16 mouse cellular contexts compared by ENCODE assay signal in genomic region chr3:65828020-65828419, GRCm38 (mm10).
DNase-seq lines count a peak whose midpoint lies in the region; ATAC-seq and TF ChIP-seq lines count a peak whose summit lies in the region.
"Had no signal": no experiment of that assay in that cellular context is flagged by ENCODE, and none has a peak within 500 bp of the region (broad histone marks: within the 10 kb centered on the region; RNA-seq: fewer than 3 reads in every experiment).

No protein-coding gene starts in this region.

- H3K4me2 ChIP-seq in forebrain, postnatal 0 days (ENCODE audit: low read depth) = no peak overlapping the region
- H3K4me2 ChIP-seq in forebrain, embryonic 16.5 days (ENCODE audit: low read length) = no peak overlapping the region
- H3K4me2 ChIP-seq in hindbrain, postnatal 0 days (ENCODE audit: low read depth, low read length) = no peak overlapping the region
- H3K4me2 ChIP-seq in hindbrain, embryonic 11.5 days (replicated peaks; ENCODE audit: low read depth, low read length) = no peak overlapping the region
- no peak overlapping the region for H3K4me2 ChIP-seq in heart, postnatal 0 days (ENCODE audit: low read depth, low read length)
- H3K4me2 ChIP-seq: lung, embryonic 15.5 days had no signal

- no peaks in the 10 kb centered on the region for H3K36me3 ChIP-seq in forebrain, postnatal 0 days (ENCODE audit: insufficient read depth)
- H3K36me3 ChIP-seq in forebrain, embryonic 16.5 days (ENCODE audit: control insufficient read depth, insufficient read depth) = no peaks in the 10 kb centered on the region
- H3K36me3 ChIP-seq in hindbrain, postnatal 0 days (ENCODE audit: insufficient read depth, low read length) = no peaks in the 10 kb centered on the region
- H3K36me3 ChIP-seq in hindbrain, embryonic 11.5 days (ENCODE audit: control insufficient read depth, insufficient read depth, low read length) = no peaks in the 10 kb centered on the region
- no peaks in the 10 kb centered on the region for H3K36me3 ChIP-seq in heart, postnatal 0 days (replicated peaks; ENCODE audit: control insufficient read depth, insufficient read depth, low read length)
- H3K36me3 ChIP-seq: forebrain, embryonic 10.5 days; lung, embryonic 15.5 days; midbrain, embryonic 10.5 days had no signal

- TF ChIP-seq EP300 in heart, postnatal 0 days (IDR thresholded peaks at IDR 0.05; ENCODE audit: low read depth) = no peak

- DNase-seq in forebrain, postnatal 0 days = no peak
- DNase-seq in hindbrain, postnatal 0 days (ENCODE audit: low spot score) = peak; percentile 27
- no peak for DNase-seq in hindbrain, embryonic 11.5 days (ENCODE audit: low spot score)
- peak; percentile 11 for DNase-seq in cerebellum, adult 9-11 months
- DNase-seq in heart, postnatal 0 days (ENCODE audit: low spot score) = no peak
- DNase-seq in layer of hippocampus, adult 2 months (ENCODE audit: low spot score in 2 of 2) = no peak
- DNase-seq in embryo, embryonic 11 days = no peak
- DNase-seq: B cell, adult 2 months; liver; thymus, postnatal 36 days had no signal

- no peak overlapping the region for H3K27ac ChIP-seq in forebrain, postnatal 0 days (ENCODE audit: low read depth, low read length)
- no peak overlapping the region for H3K27ac ChIP-seq in forebrain, embryonic 16.5 days (ENCODE audit: low read length)
- no peak overlapping the region for H3K27ac ChIP-seq in hindbrain, postnatal 0 days
- H3K27ac ChIP-seq in hindbrain, embryonic 11.5 days (ENCODE audit: low read depth, low read length) = no peak overlapping the region
- H3K27ac ChIP-seq in heart, postnatal 0 days (ENCODE audit: low read depth) = peak overlapping the region; percentile 4; the same call in 1 of the 2 replicates
- no peak overlapping the region for H3K27ac ChIP-seq in layer of hippocampus, adult 2 months
- H3K27ac ChIP-seq: forebrain, embryonic 10.5 days; left cerebral cortex, adult 2 months; lung, embryonic 15.5 days; midbrain, embryonic 10.5 days had no signal

- no peak overlapping the region for H3K4me3 ChIP-seq in forebrain, postnatal 0 days (ENCODE audit: low read depth, low read length)
- no peak overlapping the region for H3K4me3 ChIP-seq in forebrain, embryonic 16.5 days (replicated peaks; ENCODE audit: low read length)
- no peak overlapping the region for H3K4me3 ChIP-seq in hindbrain, postnatal 0 days (ENCODE audit: low read length)
- no peak overlapping the region for H3K4me3 ChIP-seq in hindbrain, embryonic 11.5 days (ENCODE audit: low read depth, low read length)
- no peak overlapping the region for H3K4me3 ChIP-seq in heart, postnatal 0 days (ENCODE audit: low read depth, low read length)
- no peak overlapping the region for H3K4me3 ChIP-seq in layer of hippocampus, adult 2 months
- H3K4me3 ChIP-seq: forebrain, embryonic 10.5 days; left cerebral cortex, adult 2 months; lung, embryonic 15.5 days; midbrain, embryonic 10.5 days had no signal

- no peaks in the 10 kb centered on the region for H3K9me3 ChIP-seq in forebrain, postnatal 0 days (ENCODE audit: low read length)
- H3K9me3 ChIP-seq in forebrain, embryonic 16.5 days (ENCODE audit: control insufficient read depth, low read length) = no peaks in the 10 kb centered on the region
- H3K9me3 ChIP-seq in hindbrain, postnatal 0 days (ENCODE audit: low read length) = no peaks in the 10 kb centered on the region
- no peaks in the 10 kb centered on the region for H3K9me3 ChIP-seq in hindbrain, embryonic 11.5 days (ENCODE audit: control insufficient read depth, low read length)
- no peaks in the 10 kb centered on the region for H3K9me3 ChIP-seq in heart, postnatal 0 days (replicated peaks; ENCODE audit: control insufficient read depth, low read length)
- H3K9me3 ChIP-seq: forebrain, embryonic 10.5 days; lung, embryonic 15.5 days; midbrain, embryonic 10.5 days had no signal

- H3K4me1 ChIP-seq in forebrain, postnatal 0 days (ENCODE audit: insufficient read depth) = 0 out of 2 replicates have a peak, but pooled peaks cover 3% of the 10 kb centered on the region
- peaks cover 6% of the 10 kb centered on the region for H3K4me1 ChIP-seq in forebrain, embryonic 16.5 days (replicated peaks; ENCODE audit: control insufficient read depth, insufficient read depth, low read length)
- 0 out of 2 replicates have a peak, but pooled peaks cover 11% of the 10 kb centered on the region for H3K4me1 ChIP-seq in hindbrain, postnatal 0 days (ENCODE audit: insufficient read depth, low read length)
- H3K4me1 ChIP-seq in hindbrain, embryonic 11.5 days (replicated peaks; ENCODE audit: control insufficient read depth, insufficient read depth, low read length) = peaks cover 4% of the 10 kb centered on the region; the same call in 1 of the 2 replicates
- H3K4me1 ChIP-seq in heart, postnatal 0 days (ENCODE audit: control insufficient read depth, insufficient read depth) = peaks cover 33% of the 10 kb centered on the region

- no peak overlapping the region for H3K9ac ChIP-seq in forebrain, postnatal 0 days
- no peak overlapping the region for H3K9ac ChIP-seq in forebrain, embryonic 16.5 days (replicated peaks; ENCODE audit: low read depth, low read length)
- no peak overlapping the region for H3K9ac ChIP-seq in hindbrain, postnatal 0 days (replicated peaks; ENCODE audit: low read length)
- H3K9ac ChIP-seq in hindbrain, embryonic 11.5 days (ENCODE audit: low read depth, low read length) = no peak overlapping the region
- H3K9ac ChIP-seq in heart, postnatal 0 days (replicated peaks; ENCODE audit: low read depth, low read length) = no peak overlapping the region
- H3K9ac ChIP-seq: lung, embryonic 15.5 days had no signal

- no peaks in the 10 kb centered on the region for H3K27me3 ChIP-seq in forebrain, postnatal 0 days (ENCODE audit: insufficient read depth, low read length)
- H3K27me3 ChIP-seq in forebrain, embryonic 16.5 days (replicated peaks; ENCODE audit: control insufficient read depth, insufficient read depth, low read length) = no peaks in the 10 kb centered on the region
- H3K27me3 ChIP-seq in hindbrain, postnatal 0 days (ENCODE audit: insufficient read depth, low read length) = no peaks in the 10 kb centered on the region
- H3K27me3 ChIP-seq in hindbrain, embryonic 11.5 days (ENCODE audit: control insufficient read depth, insufficient read depth, low read length) = no peaks in the 10 kb centered on the region
- no peaks in the 10 kb centered on the region for H3K27me3 ChIP-seq in heart, postnatal 0 days (ENCODE audit: control insufficient read depth, insufficient read depth, low read length)
- H3K27me3 ChIP-seq: lung, embryonic 15.5 days had no signal

- WGBS in forebrain, postnatal 0 days = 53% methylated on average over 3 of the region's 3 CpGs
- WGBS in forebrain, embryonic 16.5 days = 58% methylated on average over 3 of the region's 3 CpGs
- WGBS in hindbrain, postnatal 0 days = 52% methylated on average over 3 of the region's 3 CpGs
- WGBS in hindbrain, embryonic 11.5 days = 85% methylated on average over 3 of the region's 3 CpGs
- 16% methylated on average over 3 of the region's 3 CpGs for WGBS in heart, postnatal 0 days

- TF ChIP-seq CTCF in forebrain, postnatal 0 days (IDR thresholded peaks at IDR 0.05; ENCODE audit: low read depth) = no peak
- no peak for TF ChIP-seq CTCF in hindbrain, postnatal 0 days (IDR thresholded peaks at IDR 0.05; ENCODE audit: low read depth)
- TF ChIP-seq CTCF in heart, postnatal 0 days (IDR thresholded peaks at IDR 0.05; ENCODE audit: low read depth) = no peak
- TF ChIP-seq CTCF in layer of hippocampus, adult 2 months (conservative IDR thresholded peaks at IDR 0.05) = no peak

- peak; percentile 48 for ATAC-seq in forebrain, postnatal 0 days
- ATAC-seq in forebrain, embryonic 16.5 days = no peak
- peak; percentile 64; the same call in 1 of the 2 replicates for ATAC-seq in hindbrain, postnatal 0 days
- ATAC-seq in hindbrain, embryonic 11.5 days (ENCODE audit: low FRiP score) = no peak
- 0 out of 2 replicates have a peak, but pooled peaks have one; percentile 12 for ATAC-seq in heart, postnatal 0 days (ENCODE audit: insufficient read depth, low read depth)
- ATAC-seq: intestine, postnatal 0 days had no signal

Comparison
In these comparisons a context has a peak if more than half of its experiments do, and no peak if none do; other contexts are left out.
1. ATAC-seq: peak in forebrain, postnatal 0 days (single experiment), hindbrain, postnatal 0 days (single experiment) and heart, postnatal 0 days (single experiment); none in forebrain, embryonic 16.5 days (single experiment) and hindbrain, embryonic 11.5 days (single experiment).
2. DNase-seq: peak in hindbrain, postnatal 0 days (single experiment) and cerebellum, adult 9-11 months (single experiment); none in forebrain, postnatal 0 days (single experiment), hindbrain, embryonic 11.5 days (single experiment), heart, postnatal 0 days (single experiment), layer of hippocampus, adult 2 months (0 of 2) and embryo, embryonic 11 days (single experiment).